Mouse (Mus musculus) forebrain, postnatal 0 days (tissue): ENCODE results near the gene Myh14. TPM values are rescaled to one million over a fixed set of nuclear protein-coding genes. Genes with fewer than 3 reads are reported as not detected.

Source experiments
- ATAC-seq: fragments of 200-750 bp; cut with Nextera tagmentation; 2 replicates; pipeline ENCODE4 v1.8.0; 2017; ENCODE audit warnings: mild to moderate bottlenecking, moderate library complexity
- DNase-seq: peaks from one replicate; pipeline ENCODE4 v3.0.0-alpha.2; 2015
- H3K27ac ChIP-seq: fragments of 300-500 bp; sonication (generic); 2 replicates; pipeline ENCODE4 v1.5.1; 2014; ENCODE audit warnings: low read depth, mild to moderate bottlenecking, antibody characterized with exemption, low read length, moderate library complexity, mixed read lengths
- H3K27me3 ChIP-seq: fragments of 300-500 bp; sonication (generic); 2 replicates; pipeline ENCODE4 v1.6.1; 2014; ENCODE audit warnings: mild to moderate bottlenecking, low read length, mixed read lengths; ENCODE audit not compliant: insufficient read depth
- H3K36me3 ChIP-seq: fragments of 300-500 bp; sonication (generic); 2 replicates; pipeline ENCODE4 v1.6.1; 2014; ENCODE audit warnings: mild to moderate bottlenecking, moderate library complexity; ENCODE audit not compliant: insufficient read depth
- H3K4me1 ChIP-seq: fragments of 300-500 bp; sonication (generic); 2 replicates; pipeline ENCODE4 v1.6.1; 2014; ENCODE audit warnings: antibody characterized with exemption; ENCODE audit not compliant: insufficient read depth
- H3K4me2 ChIP-seq: fragments of 300-500 bp; sonication (generic); 2 replicates; pipeline ENCODE4 v1.6.1; 2014; ENCODE audit warnings: low read depth, mild to moderate bottlenecking, moderate library complexity
- H3K4me3 ChIP-seq: fragments of 300-500 bp; sonication (generic); 2 replicates; pipeline ENCODE4 v1.5.1; 2014; ENCODE audit warnings: low read depth, low read length, mixed read lengths
- H3K9ac ChIP-seq: fragments of 300-500 bp; sonication (generic); 2 replicates; pipeline ENCODE4 v1.6.1; 2014; ENCODE audit warnings: mild to moderate bottlenecking
- H3K9me3 ChIP-seq: fragments of 300-500 bp; sonication (generic); 2 replicates; pipeline ENCODE4 v1.6.1; 2016; ENCODE audit warnings: low read length
- CTCF ChIP-seq: sonication (generic); IDR thresholded peaks from 2 replicates; pipeline ENCODE4 v1.5.1; 2016; ENCODE audit warnings: antibody characterized with exemption, control low read depth, low read depth
- WGBS: fragments of 180-500 bp; shearing (Covaris S2); extraction: QIAGEN DNeasy Blood & Tissue Kit; methylation state at CpG from one replicate; pipeline ENCODE4 v1.1.7; 2014; 5-methylcytosine and 5-hydroxymethylcytosine counted together
- polyA plus RNA-seq: library from polyadenylated mRNA; unstranded; fragments of >200 nt; fragmentation: Nextera tagmentation; extraction: Ambion mirVana; gene quantifications from 2 replicates; pipeline ENCODE4 v1.2.1, GENCODE M21; 2015
- total RNA-seq: library from RNA; depleted of rRNA; stranded (reverse); fragments of >200 nt; gene quantifications from 2 replicates; pipeline ENCODE4 v1.2.3, GENCODE M21; 2014

Myh14 gene
- total and polyA plus RNA-seq, 2 experiments from 2014 or later = 4.2 to 11.9 TPM

- H3K4me2 ChIP-seq = no peak overlapping the region
- H3K36me3 ChIP-seq = no peaks in the 10 kb centered on the region
- 80% methylated on average over 7 of the region's 7 CpGs for WGBS
- no peaks in the 10 kb centered on the region for H3K9me3 ChIP-seq
- no peak for TF ChIP-seq CTCF
- peaks cover 5% of the 10 kb centered on the region; the same call in 1 of the 2 replicates for H3K4me1 ChIP-seq
- H3K27me3 ChIP-seq = no peaks in the 10 kb centered on the region
- ATAC-seq (no peak), DNase-seq (no peak)
- no peak overlapping the region for H3K4me3 ChIP-seq
- H3K27ac ChIP-seq = no peak overlapping the region
- H3K9ac ChIP-seq = no peak overlapping the region
Measured at GRCm38 (mm10) chr7:44689331-44689730, 18.7 kb upstream of the Myh14 start.

GRCm38 (mm10) chr7:44688890-44689289 lies 18.2 kb upstream of the Myh14 start:
- no peaks in the 10 kb centered on the region for H3K36me3 ChIP-seq
- no peaks in the 10 kb centered on the region for H3K27me3 ChIP-seq
- peak; percentile 27; the same call in 1 of the 2 replicates for TF ChIP-seq CTCF
- no peak for DNase-seq
- peaks cover 5% of the 10 kb centered on the region; the same call in 1 of the 2 replicates for H3K4me1 ChIP-seq
- H3K27ac ChIP-seq = no peak overlapping the region
- H3K4me3 ChIP-seq = no peak overlapping the region
- 70% methylated on average over 3 of the region's 3 CpGs for WGBS
- no peak overlapping the region for H3K9ac ChIP-seq
- H3K4me2 ChIP-seq = no peak overlapping the region
- no peaks in the 10 kb centered on the region for H3K9me3 ChIP-seq
- no peak for ATAC-seq

GRCm38 (mm10) chr7:44685531-44686402 lies 15.1 kb upstream of the Myh14 start:
- H3K4me1 ChIP-seq = peaks cover 5% of the 10 kb centered on the region; the same call in 1 of the 2 replicates
- H3K27ac ChIP-seq = 0 out of 2 replicates have a peak overlapping the region, but pooled peaks have one; percentile 15
- H3K9me3 ChIP-seq = no peaks in the 10 kb centered on the region
- DNase-seq = peak; percentile 26
- no peak overlapping the region for H3K4me3 ChIP-seq
- no peaks in the 10 kb centered on the region for H3K36me3 ChIP-seq
- ATAC-seq = peak; percentile 59
- 41% methylated on average over 17 of the region's 17 CpGs for WGBS
- no peak for TF ChIP-seq CTCF
- H3K4me2 ChIP-seq = no peak overlapping the region
- no peak overlapping the region for H3K9ac ChIP-seq
- H3K27me3 ChIP-seq = no peaks in the 10 kb centered on the region

- Histone ChIP-seq H3K36me3 (no peaks in the 10 kb centered on the region), H3K27me3 (no peaks in the 10 kb centered on the region), H3K4me3 (no peak overlapping the region), H3K4me1 (peaks cover 5% of the 10 kb centered on the region; the same call in 1 of the 2 replicates), H3K4me2 (no peak overlapping the region), H3K27ac (no peak overlapping the region), H3K9ac (no peak overlapping the region), H3K9me3 (no peaks in the 10 kb centered on the region)
- ATAC-seq = no peak
- WGBS = 80% methylated on average over 8 of the region's 8 CpGs
- DNase-seq = no peak
- TF ChIP-seq CTCF = no peak
Measured at GRCm38 (mm10) chr7:44683656-44684055, 13.0 kb upstream of the Myh14 start.

GRCm38 (mm10) chr7:44676611-44677010 lies 6.0 kb upstream of the Myh14 start:
- H3K4me3 ChIP-seq = no peak overlapping the region
- DNase-seq = peak; percentile 46
- H3K4me2 ChIP-seq = no peak overlapping the region
- H3K27ac ChIP-seq = no peak overlapping the region
- H3K9ac ChIP-seq = no peak overlapping the region
- ATAC-seq = peak; percentile 78
- WGBS = 21% methylated on average over 2 of the region's 2 CpGs
- no peak for TF ChIP-seq CTCF
- H3K36me3 ChIP-seq = no peaks in the 10 kb centered on the region
- H3K4me1 ChIP-seq = no peaks in the 10 kb centered on the region
- H3K27me3 ChIP-seq = no peaks in the 10 kb centered on the region
- H3K9me3 ChIP-seq = no peaks in the 10 kb centered on the region

GRCm38 (mm10) chr7:44676126-44676525 lies 5.5 kb upstream of the Myh14 start:
- DNase-seq (no peak), ATAC-seq (peak; percentile 29; the same call in 1 of the 2 replicates)
- no peak overlapping the region for H3K27ac ChIP-seq
- H3K9me3 ChIP-seq = no peaks in the 10 kb centered on the region
- H3K27me3 ChIP-seq = no peaks in the 10 kb centered on the region
- WGBS = 37% methylated on average over 4 of the region's 4 CpGs
- 0 out of 2 replicates have a peak, but pooled peaks cover 5% of the 10 kb centered on the region for H3K4me1 ChIP-seq
- H3K36me3 ChIP-seq = no peaks in the 10 kb centered on the region
- no peak overlapping the region for H3K4me2 ChIP-seq
- no peak overlapping the region for H3K4me3 ChIP-seq
- H3K9ac ChIP-seq = no peak overlapping the region
- no peak for TF ChIP-seq CTCF

GRCm38 (mm10) chr7:44675171-44675570 lies 4.5 kb upstream of the Myh14 start:
- Histone ChIP-seq H3K27ac (no peak overlapping the region), H3K4me2 (no peak overlapping the region), H3K9me3 (no peaks in the 10 kb centered on the region), H3K27me3 (0 out of 2 replicates have a peak, but pooled peaks cover 4% of the 10 kb centered on the region), H3K4me3 (no peak overlapping the region), H3K4me1 (0 out of 2 replicates have a peak, but pooled peaks cover 6% of the 10 kb centered on the region), H3K36me3 (no peaks in the 10 kb centered on the region), H3K9ac (no peak overlapping the region)
- no peak for DNase-seq
- no peak for ATAC-seq
- no peak for TF ChIP-seq CTCF
- WGBS = 50% methylated on average over 6 of the region's 6 CpGs
